Mouse (Mus musculus) heart, postnatal 0 days (tissue): ENCODE results near the gene Prrt3. TPM values are rescaled to one million over a fixed set of nuclear protein-coding genes. Genes with fewer than 3 reads are reported as not detected.
A peak's percentile ranks its signal among the peaks of the same experiment; 100 is the strongest.

Experiments used
- ATAC-seq: fragments of 200-750 bp; cut with Nextera tagmentation; 2 replicates; pipeline ENCODE4 v1.8.0; 2017; ENCODE audit warnings: low read depth, moderate number of reproducible peaks, moderate library complexity; ENCODE audit not compliant: insufficient read depth
- DNase-seq: peaks from one replicate; pipeline ENCODE4 v3.0.0-alpha.2; 2016; ENCODE audit warnings: low spot score
- H3K27ac ChIP-seq: fragments of 300-500 bp; sonication (generic); 2 replicates; pipeline ENCODE4 v1.5.1; 2014; ENCODE audit warnings: low read depth, mild to moderate bottlenecking
- H3K27me3 ChIP-seq: fragments of 300-500 bp; sonication (generic); 2 replicates; pipeline ENCODE4 v1.6.1; 2014; ENCODE audit warnings: low read length, mixed read lengths; ENCODE audit not compliant: control insufficient read depth, insufficient read depth
- H3K36me3 ChIP-seq: fragments of 300-500 bp; sonication (generic); replicated peaks from 2 replicates; pipeline ENCODE4 v1.6.1; 2014; ENCODE audit warnings: low read length, mixed read lengths; ENCODE audit not compliant: control insufficient read depth, insufficient read depth
- H3K4me1 ChIP-seq: fragments of 300-500 bp; sonication (generic); 2 replicates; pipeline ENCODE4 v1.6.1; 2014; ENCODE audit warnings: antibody characterized with exemption; ENCODE audit not compliant: control insufficient read depth, insufficient read depth
- H3K4me2 ChIP-seq: fragments of 300-500 bp; sonication (generic); 2 replicates; pipeline ENCODE4 v1.6.1; 2014; ENCODE audit warnings: low read depth, mild to moderate bottlenecking, low read length, moderate library complexity
- H3K4me3 ChIP-seq: fragments of 300-500 bp; sonication (generic); 2 replicates; pipeline ENCODE4 v1.5.1; 2014; ENCODE audit warnings: low read depth, low read length
- H3K9ac ChIP-seq: fragments of 300-500 bp; sonication (generic); replicated peaks from 2 replicates; pipeline ENCODE4 v1.6.1; 2014; ENCODE audit warnings: low read depth, low read length, mixed read lengths
- H3K9me3 ChIP-seq: fragments of 300-500 bp; sonication (generic); replicated peaks from 2 replicates; pipeline ENCODE4 v1.6.1; 2016; ENCODE audit warnings: low read length; ENCODE audit not compliant: control insufficient read depth
- CTCF ChIP-seq: IDR thresholded peaks from 2 replicates; pipeline ENCODE4 v1.5.1; 2016; ENCODE audit warnings: antibody characterized with exemption, control low read depth, low read depth
- EP300 ChIP-seq: IDR thresholded peaks from 2 replicates; pipeline ENCODE4 v1.6.1; 2016; ENCODE audit warnings: antibody characterized with exemption, low read depth
- WGBS: fragments of 180-500 bp; shearing (Covaris S2); extraction: QIAGEN DNeasy Blood & Tissue Kit; methylation state at CpG from one replicate; pipeline ENCODE4 v1.1.7; 2014; 5-methylcytosine and 5-hydroxymethylcytosine counted together
- polyA plus RNA-seq: library from polyadenylated mRNA; unstranded; fragments of >200 nt; fragmentation: Nextera tagmentation; extraction: Ambion mirVana; gene quantifications from 2 replicates; pipeline ENCODE4 v1.2.1, GENCODE M21; 2015
- total RNA-seq: library from RNA; depleted of rRNA; stranded (reverse); fragments of >200 nt; gene quantifications from 2 replicates; pipeline ENCODE4 v1.2.3, GENCODE M21; 2014; ENCODE audit warnings: low replicate concordance; rRNA removed

Gene Prrt3
- not detected in 2 replicates for total RNA-seq
- polyA plus RNA-seq, result 0.07 and 0.20 TPM in 2 replicates

DNA sequence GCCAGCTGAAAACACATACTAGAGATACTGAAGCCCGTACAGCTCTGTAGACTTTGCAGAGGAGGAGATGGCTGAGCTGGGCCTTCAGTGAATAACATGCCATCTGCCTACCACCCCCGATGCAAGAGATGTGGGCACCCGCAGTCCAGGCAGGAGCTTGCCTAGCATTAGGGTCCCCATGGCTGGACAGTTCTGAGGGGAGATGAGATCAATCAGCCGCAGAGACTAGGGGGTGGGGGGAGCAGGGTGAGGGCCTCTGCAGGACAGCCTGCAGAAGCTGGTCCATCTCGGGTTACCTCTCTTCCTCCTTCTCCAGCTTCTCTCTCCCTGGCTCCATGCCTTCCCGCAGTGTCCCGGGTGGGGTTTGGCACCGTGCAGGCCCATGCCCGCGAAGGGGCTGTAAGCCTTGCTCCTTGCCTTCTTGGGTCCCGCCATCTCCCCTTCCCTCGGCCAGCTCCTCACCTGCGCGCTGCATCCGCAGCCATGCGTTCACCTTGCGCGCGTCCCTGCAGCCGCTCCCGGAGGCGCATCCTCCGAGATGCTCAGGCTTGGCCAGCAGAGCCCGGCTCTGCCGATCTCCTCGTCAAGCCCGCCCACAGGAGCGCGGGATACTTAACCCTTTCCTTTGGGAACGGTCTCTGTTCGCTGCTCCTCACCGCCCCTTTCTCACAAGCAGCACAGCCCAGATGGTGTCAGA, at the start of gene Prrt3:
Prrt3 (minus strand) TSS at position 544 of the 697 bp plus-strand sequence.
- TF ChIP-seq CTCF, result no peak
- Histone ChIP-seq H3K4me2 (0 out of 2 replicates have a peak within 1 kb of the TSS, but pooled peaks have one; percentile 12), H3K36me3 (no peaks in the 10 kb centered on the region), H3K9ac (no peak within 1 kb of the TSS), H3K4me3 (no peak within 1 kb of the TSS; the same call in 1 of the 2 replicates), H3K27me3 (peaks cover 19% of the 10 kb centered on the region), H3K4me1 (no peaks in the 10 kb centered on the region), H3K9me3 (0 out of 2 replicates have a peak, but pooled peaks cover 10% of the 10 kb centered on the region), H3K27ac (no peak within 1 kb of the TSS)
- WGBS, result 4% methylated on average over 31 of the region's 32 CpGs
- DNase-seq (no peak), ATAC-seq (no peak)

GRCm38 (mm10) chr6:113543906-113544481, 42.3 kb upstream of the Prrt3 start:
- DNase-seq (no peak), ATAC-seq (no peak)
- 87% methylated on average over 8 of the region's 12 CpGs for WGBS
- no peak overlapping the region for H3K4me2 ChIP-seq
- H3K9me3 ChIP-seq, result no peaks in the 10 kb centered on the region
- no peak for TF ChIP-seq EP300
- TF ChIP-seq CTCF, result no peak
- no peak overlapping the region for H3K27ac ChIP-seq
- H3K36me3 ChIP-seq, result 0 out of 2 replicates have a peak, but pooled peaks cover under 1% of the 10 kb centered on the region
- H3K4me1 ChIP-seq, result no peaks in the 10 kb centered on the region
- H3K4me3 ChIP-seq, result no peak overlapping the region
- H3K9ac ChIP-seq, result no peak overlapping the region
- no peaks in the 10 kb centered on the region for H3K27me3 ChIP-seq

GRCm38 (mm10) chr6:113541610-113542009, 39.9 kb upstream of the Prrt3 start:
- H3K27ac ChIP-seq, result no peak overlapping the region
- ATAC-seq (no peak), DNase-seq (no peak)
- H3K4me3 ChIP-seq, result no peak overlapping the region
- TF ChIP-seq CTCF (0 out of 2 replicates have a peak, but pooled peaks have one; percentile 2), EP300 (no peak)
- no peaks in the 10 kb centered on the region for H3K4me1 ChIP-seq
- 86% methylated on average over 6 of the region's 6 CpGs for WGBS
- H3K36me3 ChIP-seq, result peaks cover 11% of the 10 kb centered on the region
- H3K4me2 ChIP-seq, result no peak overlapping the region
- H3K9ac ChIP-seq, result no peak overlapping the region
- H3K9me3 ChIP-seq, result no peaks in the 10 kb centered on the region
- no peaks in the 10 kb centered on the region for H3K27me3 ChIP-seq

DNA sequence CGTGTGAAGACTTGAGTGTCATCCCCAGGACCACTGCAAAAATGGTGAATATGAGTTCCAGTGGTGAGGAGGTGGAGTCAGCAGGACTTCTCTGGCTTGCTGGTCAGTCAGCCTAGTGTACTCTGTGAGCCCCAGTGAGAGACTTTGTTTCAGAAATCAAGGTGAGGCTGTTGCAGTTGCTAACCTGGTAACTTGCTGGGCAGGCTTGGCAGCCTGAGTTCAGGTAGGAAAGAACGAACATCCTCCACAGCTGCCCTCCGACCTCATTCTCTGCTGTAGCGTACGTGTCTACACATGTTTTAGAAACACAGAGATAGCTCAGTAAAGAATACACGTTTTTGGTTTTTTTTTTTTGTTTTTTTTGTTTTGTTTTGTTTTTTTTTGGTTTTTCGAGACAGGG, 33.2 kb upstream of the Prrt3 start:
- ATAC-seq, result no peak
- TF ChIP-seq CTCF (no peak), EP300 (no peak)

GRCm38 (mm10) chr6:113531840-113532404, 30.2 kb upstream of the Prrt3 start:
- peak overlapping the region; percentile 85 for H3K9ac ChIP-seq

More for the DNA sequence above, 33.2 kb upstream of the Prrt3 start:
- Histone ChIP-seq H3K27ac (no peak overlapping the region), H3K4me3 (no peak overlapping the region), H3K9me3 (no peaks in the 10 kb centered on the region), H3K36me3 (peaks cover 24% of the 10 kb centered on the region), H3K9ac (no peak overlapping the region), H3K4me1 (peaks cover 15% of the 10 kb centered on the region), H3K27me3 (no peaks in the 10 kb centered on the region), H3K4me2 (no peak overlapping the region)
- DNase-seq, result no peak
- WGBS, result 77% methylated on average over 7 of the region's 7 CpGs

More at GRCm38 (mm10) chr6:113531840-113532404, 30.2 kb upstream of the Prrt3 start:
- H3K4me1 ChIP-seq, result peaks cover 15% of the 10 kb centered on the region
- peak overlapping the region; percentile 73 for H3K4me2 ChIP-seq
- H3K9me3 ChIP-seq, result no peaks in the 10 kb centered on the region
- 0 out of 2 replicates have a peak overlapping the region, but pooled peaks have one; percentile 84 for H3K27ac ChIP-seq
- H3K27me3 ChIP-seq, result no peaks in the 10 kb centered on the region
- H3K36me3 ChIP-seq, result peaks cover 16% of the 10 kb centered on the region
- WGBS, result 12% methylated on average over 7 of the region's 7 CpGs
- H3K4me3 ChIP-seq, result peak overlapping the region; percentile 93
- TF ChIP-seq EP300, result no peak
- DNase-seq (no peak), ATAC-seq (no peak)
